Mouse (Mus musculus) embryonic facial prominence, embryonic 12.5 days (tissue): ENCODE measurements around the gene Tssc4. TPM values are rescaled to one million over a fixed set of nuclear protein-coding genes. Genes with fewer than 3 reads are reported as not detected.

Experiments
- ATAC-seq: fragments of 200-750 bp; cut with Nextera tagmentation; 2 replicates; pipeline ENCODE4 v1.8.0; 2017; ENCODE audit not compliant: insufficient number of reproducible peaks, insufficient read depth, low FRiP score, low TSS enrichment
- H3K27ac ChIP-seq: fragments of 300-500 bp; sonication (generic); 2 replicates; pipeline ENCODE4 v1.5.1; 2016; ENCODE audit warnings: mild to moderate bottlenecking
- H3K27me3 ChIP-seq: fragments of 300-500 bp; sonication (generic); 2 replicates; pipeline ENCODE4 v1.6.1; 2016; ENCODE audit warnings: mild to moderate bottlenecking, moderate library complexity
- H3K36me3 ChIP-seq: fragments of 300-500 bp; sonication (generic); 2 replicates; pipeline ENCODE4 v1.6.1; 2016; ENCODE audit warnings: mild to moderate bottlenecking
- H3K4me1 ChIP-seq: fragments of 300-500 bp; sonication (generic); 2 replicates; pipeline ENCODE4 v1.6.1; 2016
- H3K4me2 ChIP-seq: fragments of 300-500 bp; sonication (generic); replicated peaks from 2 replicates; pipeline ENCODE4 v1.6.1; 2016; ENCODE audit warnings: mild to moderate bottlenecking, moderate library complexity
- H3K4me3 ChIP-seq: fragments of 300-500 bp; sonication (generic); 2 replicates; pipeline ENCODE4 v1.5.1; 2016; ENCODE audit warnings: mild to moderate bottlenecking
- H3K9ac ChIP-seq: fragments of 300-500 bp; sonication (generic); 2 replicates; pipeline ENCODE4 v1.6.1; 2016; ENCODE audit warnings: mild to moderate bottlenecking, moderate library complexity
- H3K9me3 ChIP-seq: fragments of 300-500 bp; sonication (generic); 2 replicates; pipeline ENCODE4 v1.6.1; 2016; ENCODE audit warnings: mild to moderate bottlenecking, moderate library complexity
- WGBS: fragments of 180-500 bp; shearing (Covaris S2); methylation state at CpG from one replicate; pipeline ENCODE4 v1.1.7; 2016; 5-methylcytosine and 5-hydroxymethylcytosine counted together
- polyA plus RNA-seq: library from polyadenylated mRNA; unstranded; fragments of >200 nt; fragmentation: Nextera tagmentation; extraction: Ambion mirVana; gene quantifications from 2 replicates; pipeline ENCODE4 v1.2.1, GENCODE M21; 2016

The Tssc4 gene
- polyA plus RNA-seq, 1 experiment from 2014 or later, result 107 TPM

DNA sequence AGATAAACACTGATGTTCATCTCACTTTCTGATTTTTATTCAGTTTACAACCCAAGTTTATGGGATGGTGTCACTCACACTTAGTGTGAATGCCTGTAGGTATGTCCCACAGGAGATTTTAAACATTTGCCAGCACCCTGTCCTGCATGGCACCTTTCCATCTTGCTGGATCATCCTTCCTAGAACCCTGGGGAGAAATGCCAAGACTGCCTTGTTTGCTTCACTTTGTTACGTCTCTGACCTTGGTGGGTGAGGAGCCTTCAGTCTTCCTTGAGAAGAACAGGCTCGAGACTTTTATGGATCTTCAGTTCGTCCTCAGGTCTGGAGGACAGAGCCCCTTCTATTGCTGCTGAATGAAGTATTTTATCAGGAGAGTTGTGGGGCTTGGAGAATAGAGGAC lies 19.7 kb upstream of the Tssc4 start:
- WGBS, result 64% methylated on average over 3 of the region's 3 CpGs

GRCm38 (mm10) chr7:143049841-143050816 lies 18.9 kb upstream of the Tssc4 start:
- no peak overlapping the region for H3K4me3 ChIP-seq
- no peaks in the 10 kb centered on the region for H3K36me3 ChIP-seq
- H3K27ac ChIP-seq, result no peak overlapping the region
- WGBS, result 89% methylated on average over 3 of the region's 3 CpGs
- H3K4me1 ChIP-seq, result peaks cover 21% of the 10 kb centered on the region
- H3K9ac ChIP-seq, result no peak overlapping the region
- no peak for ATAC-seq
- H3K9me3 ChIP-seq, result no peaks in the 10 kb centered on the region
- H3K4me2 ChIP-seq, result no peak overlapping the region
- no peaks in the 10 kb centered on the region for H3K27me3 ChIP-seq

More for the DNA sequence above, 19.7 kb upstream of the Tssc4 start:
- no peaks in the 10 kb centered on the region for H3K9me3 ChIP-seq
- no peak for ATAC-seq
- no peaks in the 10 kb centered on the region for H3K27me3 ChIP-seq
- H3K27ac ChIP-seq, result no peak overlapping the region
- no peak overlapping the region for H3K9ac ChIP-seq
- no peaks in the 10 kb centered on the region for H3K36me3 ChIP-seq
- H3K4me3 ChIP-seq, result no peak overlapping the region
- peaks cover 13% of the 10 kb centered on the region for H3K4me1 ChIP-seq
- no peak overlapping the region for H3K4me2 ChIP-seq

DNA sequence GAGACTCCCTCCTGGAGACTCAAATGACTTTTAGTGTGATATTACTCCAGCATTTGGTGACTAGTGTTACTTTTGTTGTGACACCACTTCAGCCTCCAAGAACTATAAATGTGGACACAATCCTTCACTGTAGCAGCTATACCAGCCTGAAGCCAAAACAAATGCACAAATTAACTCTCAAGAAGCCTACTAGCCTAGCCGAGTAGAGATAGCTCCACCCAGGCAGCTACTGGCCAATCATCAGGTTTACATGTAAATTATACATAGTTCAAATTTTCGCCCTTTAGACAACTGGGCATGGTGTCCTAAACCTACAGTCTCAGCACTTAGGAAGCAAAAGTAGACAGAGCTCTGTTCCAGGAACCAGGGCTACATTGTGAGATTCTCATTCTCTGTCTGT lies 17.7 kb upstream of the Tssc4 start:
- H3K4me1 ChIP-seq, result peaks cover 33% of the 10 kb centered on the region
- H3K27me3 ChIP-seq, result no peaks in the 10 kb centered on the region
- H3K9ac ChIP-seq, result no peak overlapping the region
- no peak overlapping the region for H3K4me2 ChIP-seq
- no peak for ATAC-seq
- WGBS, result 58% methylated on average over 2 of the region's 2 CpGs
- H3K9me3 ChIP-seq, result no peaks in the 10 kb centered on the region
- no peak overlapping the region for H3K4me3 ChIP-seq
- no peak overlapping the region for H3K27ac ChIP-seq
- H3K36me3 ChIP-seq, result peaks cover 3% of the 10 kb centered on the region; the same call in 1 of the 2 replicates

- Histone ChIP-seq H3K9me3 (no peaks in the 10 kb centered on the region), H3K27me3 (no peaks in the 10 kb centered on the region), H3K4me2 (peak within 1 kb of the TSS; percentile 90), H3K4me3 (peak within 1 kb of the TSS; percentile 94), H3K4me1 (peaks cover 39% of the 10 kb centered on the region), H3K27ac (peak within 1 kb of the TSS; percentile 89), H3K9ac (peak within 1 kb of the TSS; percentile 93), H3K36me3 (peaks cover 10% of the 10 kb centered on the region; the same call in 1 of the 2 replicates)
- ATAC-seq, result peak; percentile 83
- 1% methylated on average over 36 of the region's 37 CpGs for WGBS
Observed at GRCm38 (mm10) chr7:143052626-143053007, 16.4 kb upstream of the Tssc4 start, which contains the start of gene Cd81. Gene Cd81, plus strand, starts transcription at chr7:143052739.

- H3K4me2 ChIP-seq, result peak overlapping the region; percentile 90
- peaks cover 43% of the 10 kb centered on the region for H3K4me1 ChIP-seq
- peak overlapping the region; percentile 93 for H3K9ac ChIP-seq
- no peaks in the 10 kb centered on the region for H3K27me3 ChIP-seq
- peak overlapping the region; percentile 89 for H3K27ac ChIP-seq
- peak; percentile 77 for ATAC-seq
- H3K9me3 ChIP-seq, result no peaks in the 10 kb centered on the region
- H3K36me3 ChIP-seq, result peaks cover 10% of the 10 kb centered on the region; the same call in 1 of the 2 replicates
- WGBS, result under 1% methylated on average over 46 of the region's 46 CpGs
- H3K4me3 ChIP-seq, result peak overlapping the region; percentile 94
Observed at GRCm38 (mm10) chr7:143053008-143053899, 15.8 kb upstream of the Tssc4 start.

DNA sequence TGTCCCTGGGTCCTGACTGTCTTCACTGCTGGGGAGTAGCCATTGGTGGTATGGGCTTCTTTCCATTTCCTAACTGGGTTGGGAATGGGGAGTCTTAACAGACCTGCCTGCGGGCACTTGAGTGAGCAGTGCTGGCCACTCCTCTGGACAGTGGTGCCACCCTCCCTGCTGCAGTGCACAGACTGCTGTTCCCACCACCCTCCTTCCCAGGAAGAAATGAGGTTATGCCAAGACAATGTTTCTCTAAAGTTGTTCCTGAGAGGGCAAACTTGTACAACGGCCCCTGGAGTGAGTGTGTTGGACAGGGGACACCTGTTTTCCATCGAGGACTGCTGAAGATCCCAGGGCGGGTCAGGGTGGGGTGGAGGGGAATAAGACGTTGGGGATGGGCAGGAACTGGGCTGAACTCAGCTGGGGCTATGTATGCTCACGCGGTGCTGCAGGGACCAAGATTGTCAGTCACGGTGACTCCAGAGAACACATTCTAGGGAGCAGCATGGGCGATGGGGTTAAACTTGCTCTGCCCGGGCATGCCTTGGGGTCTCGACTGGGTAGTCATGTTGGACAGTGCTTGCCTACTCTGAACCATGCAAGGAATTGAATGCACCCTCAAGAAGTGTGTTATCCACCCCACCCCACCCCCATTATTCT lies 15.0 kb upstream of the Tssc4 start:
- Histone ChIP-seq H3K9me3 (no peaks in the 10 kb centered on the region), H3K9ac (peak overlapping the region; percentile 93), H3K4me1 (peaks cover 45% of the 10 kb centered on the region), H3K4me2 (peak overlapping the region; percentile 90), H3K27me3 (no peaks in the 10 kb centered on the region), H3K4me3 (peak overlapping the region; percentile 94), H3K27ac (no peak overlapping the region), H3K36me3 (peaks cover 12% of the 10 kb centered on the region; the same call in 1 of the 2 replicates)
- WGBS, result 56% methylated on average over 11 of the region's 11 CpGs
- no peak for ATAC-seq

GRCm38 (mm10) chr7:143054612-143054965 lies 14.5 kb upstream of the Tssc4 start:
- peaks cover 16% of the 10 kb centered on the region; the same call in 1 of the 2 replicates for H3K36me3 ChIP-seq
- no peaks in the 10 kb centered on the region for H3K9me3 ChIP-seq
- H3K4me1 ChIP-seq, result peaks cover 45% of the 10 kb centered on the region
- H3K27ac ChIP-seq, result no peak overlapping the region; the same call in 1 of the 2 replicates
- ATAC-seq, result no peak
- peak overlapping the region; percentile 90 for H3K4me2 ChIP-seq
- H3K4me3 ChIP-seq, result peak overlapping the region; percentile 94
- no peaks in the 10 kb centered on the region for H3K27me3 ChIP-seq
- WGBS, result 49% methylated on average over 3 of the region's 3 CpGs
- H3K9ac ChIP-seq, result peak overlapping the region; percentile 93; the same call in 1 of the 2 replicates

DNA sequence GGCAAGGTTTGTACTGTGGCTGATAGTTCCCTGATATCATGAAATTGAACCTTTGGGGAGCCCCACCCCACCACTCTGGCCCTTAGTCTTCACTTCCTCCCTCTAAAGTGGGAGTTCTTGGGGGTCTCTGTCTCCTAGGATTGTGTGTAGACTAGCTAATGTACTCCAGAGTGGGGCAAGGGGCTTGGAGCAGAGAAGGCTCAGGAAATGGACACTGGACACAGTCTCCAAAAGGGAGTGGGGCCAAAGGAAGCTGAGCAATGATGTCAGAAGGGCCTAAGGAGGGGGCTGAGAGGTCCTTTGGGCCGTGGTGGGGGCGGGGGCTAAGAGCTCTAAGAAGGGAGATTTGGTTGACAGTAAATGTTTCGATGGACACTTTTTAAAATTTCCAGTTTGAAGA lies 14.0 kb upstream of the Tssc4 start:
- H3K4me3 ChIP-seq, result peak overlapping the region; percentile 94
- H3K27ac ChIP-seq, result no peak overlapping the region; the same call in 1 of the 2 replicates
- 89% methylated on average over 3 of the region's 3 CpGs for WGBS

DNA sequence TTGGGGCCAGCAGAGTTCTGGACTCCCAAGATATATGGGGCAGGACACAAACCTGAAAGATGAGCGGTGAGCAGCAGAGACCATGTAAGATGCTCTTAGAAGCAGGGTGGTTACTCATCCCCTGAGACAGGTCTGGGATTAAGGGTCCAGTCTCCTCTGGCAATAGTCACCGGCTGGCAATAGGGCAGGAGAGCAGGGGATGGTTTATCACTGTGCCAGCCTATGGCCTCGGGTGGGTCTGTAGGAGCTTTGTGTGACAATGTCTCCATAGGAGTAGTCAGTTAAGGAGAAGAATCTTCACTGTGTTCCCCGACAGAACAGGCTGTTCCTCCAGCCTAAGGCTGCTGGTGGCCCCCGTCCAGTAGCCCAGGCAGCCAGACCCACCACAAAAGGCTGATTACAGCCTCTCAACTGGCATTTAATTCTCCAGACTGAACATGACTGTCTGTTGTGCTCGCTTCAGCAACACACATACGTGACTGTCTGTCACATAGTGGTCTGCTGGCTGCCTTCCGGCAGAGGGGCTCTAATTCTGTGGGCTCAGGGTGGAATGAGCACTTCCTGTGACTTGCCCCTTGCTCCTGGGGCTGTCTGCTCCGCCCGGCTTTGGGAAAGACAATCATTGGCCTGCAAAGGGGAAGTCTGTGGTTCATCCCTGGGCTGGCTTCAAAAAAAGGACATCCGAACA lies 13.4 kb upstream of the Tssc4 start:
- H3K27ac ChIP-seq, result no peak overlapping the region
- peak overlapping the region; percentile 90 for H3K4me2 ChIP-seq
- peaks cover 45% of the 10 kb centered on the region for H3K4me1 ChIP-seq
- H3K9ac ChIP-seq, result 0 out of 2 replicates have a peak overlapping the region, but pooled peaks have one; percentile 11
- no peaks in the 10 kb centered on the region for H3K9me3 ChIP-seq
- H3K36me3 ChIP-seq, result peaks cover 22% of the 10 kb centered on the region; the same call in 1 of the 2 replicates
- no peaks in the 10 kb centered on the region for H3K27me3 ChIP-seq
- 0 out of 2 replicates have a peak, but pooled peaks have one; percentile 6 for ATAC-seq
- 77% methylated on average over 11 of the region's 11 CpGs for WGBS
- H3K4me3 ChIP-seq, result peak overlapping the region; percentile 94; the same call in 1 of the 2 replicates

More for the DNA sequence above, 14.0 kb upstream of the Tssc4 start:
- peaks cover 18% of the 10 kb centered on the region; the same call in 1 of the 2 replicates for H3K36me3 ChIP-seq
- no peak overlapping the region; the same call in 1 of the 2 replicates for H3K9ac ChIP-seq
- peaks cover 45% of the 10 kb centered on the region for H3K4me1 ChIP-seq
- ATAC-seq, result no peak
- no peaks in the 10 kb centered on the region for H3K27me3 ChIP-seq
- no peaks in the 10 kb centered on the region for H3K9me3 ChIP-seq
- peak overlapping the region; percentile 90 for H3K4me2 ChIP-seq

- Histone ChIP-seq H3K36me3 (peaks cover 26% of the 10 kb centered on the region), H3K4me1 (peaks cover 42% of the 10 kb centered on the region), H3K4me2 (no peak overlapping the region), H3K4me3 (no peak overlapping the region), H3K27me3 (no peaks in the 10 kb centered on the region), H3K27ac (no peak overlapping the region), H3K9me3 (no peaks in the 10 kb centered on the region), H3K9ac (no peak overlapping the region)
- no peak for ATAC-seq
- 94% methylated on average over 5 of the region's 5 CpGs for WGBS
Observed at GRCm38 (mm10) chr7:143057023-143057422, 12.0 kb upstream of the Tssc4 start.
